Comparison of ENCODE assay signal across 8 mouse cellular contexts in genomic region chr10:36507991-36508546, GRCm38 (mm10). TPM values are rescaled to one million over a fixed set of nuclear protein-coding genes. Genes with fewer than 3 reads are reported as not detected.
DNase-seq lines count a peak whose midpoint lies in the region; ATAC-seq and TF ChIP-seq lines count a peak whose summit lies in the region.

No protein-coding gene starts in this region.

- H3K27ac ChIP-seq in gastrocnemius, adult 2 months, result no peak overlapping the region
- no peak overlapping the region for H3K27ac ChIP-seq in limb, embryonic 14.5 days (replicated peaks; ENCODE audit: low read depth, low read length)

- no peak for TF ChIP-seq POLR2A in limb, embryonic 14.5 days (IDR thresholded peaks at IDR 0.05; ENCODE audit: borderline replicate concordance, extremely low read depth, insufficient read depth, insufficient read length)

- H3K4me2 ChIP-seq in limb, embryonic 14.5 days (replicated peaks; ENCODE audit: low read depth, low read length, severe bottlenecking), result peak overlapping the region; percentile 98

- intact Hi-C loops in gastrocnemius, adult 2 months (cut with DNase I), result no loop called here

- TF ChIP-seq CTCF in gastrocnemius, adult 2 months (IDR thresholded peaks at IDR 0.05), result no peak

- WGBS in limb, embryonic 14.5 days, result under 1% methylated on average over 18 of the region's 18 CpGs

- ATAC-seq in limb, embryonic 14.5 days (ENCODE audit: low FRiP score, low read depth), result no peak

- no peaks in the 10 kb centered on the region for H3K9me3 ChIP-seq in limb, embryonic 14.5 days (ENCODE audit: control insufficient read depth, low read length)

- no peak for DNase-seq in gastrocnemius, adult 2 months
- DNase-seq in gastrocnemius, adult 18-20 months (ENCODE audit: low spot score), result no peak
- peak; percentile 21 to 24 for DNase-seq in right cerebral cortex, postnatal 10 days (ENCODE audit: low spot score in 2 of 2)
- DNase-seq in right cerebral cortex, adult 18-20 months, result no peak
- DNase-seq in limb, embryonic 14.5 days (ENCODE audit: low spot score), result no peak
- no peak for DNase-seq in thymus, postnatal 25 days
- DNase-seq in testis, postnatal 10 days (ENCODE audit: low spot score), result no peak
- no peak for DNase-seq in thymus, postnatal 36 days

- H3K4me3 ChIP-seq in gastrocnemius, adult 2 months, result peak overlapping the region; percentile 76
- H3K4me3 ChIP-seq in limb, embryonic 14.5 days (replicated peaks; ENCODE audit: low read length), result peak overlapping the region; percentile 68

- H3K9ac ChIP-seq in limb, embryonic 14.5 days (ENCODE audit: low read depth, low read length, severe bottlenecking), result no peak overlapping the region; the same call in 1 of the 2 replicates

- no peaks in the 10 kb centered on the region for H3K36me3 ChIP-seq in limb, embryonic 14.5 days (ENCODE audit: control insufficient read depth, insufficient read depth, low read length)

- peaks cover 42% of the 10 kb centered on the region for H3K27me3 ChIP-seq in limb, embryonic 14.5 days (ENCODE audit: control insufficient read depth, insufficient read depth, low read length)

- peaks cover 9% of the 10 kb centered on the region; the same call in 1 of the 2 replicates for H3K4me1 ChIP-seq in limb, embryonic 14.5 days (ENCODE audit: control insufficient read depth, insufficient read depth, low read length)

RNA-seq across cellular contexts. Expression of gene Hs3st5, which starts 1.5 kb away (rescaled TPM):
- total RNA-seq in gastrocnemius, adult 2 months (2021), result 1 to 10 TPM; 5.2 to 8.5 TPM
- 1 to 10 TPM; 6.9 to 9.3 TPM for total RNA-seq in gastrocnemius, adult 18-20 months (2021)
- polyA plus RNA-seq in limb, embryonic 14.5 days (2012; rRNA removed), result 0.96 and 1.3 TPM in 2 replicates
- polyA plus RNA-seq in limb, embryonic 14.5 days (2014; fragmentation: Nextera tagmentation; extraction: Ambion mirVana), result 1.7 and 1.8 TPM in 2 replicates

Comparison
In these comparisons a context has a peak if more than half of its experiments do, and no peak if none do; other contexts are left out.
1. DNase-seq: peak in right cerebral cortex, postnatal 10 days (2 of 2); none in gastrocnemius, adult 2 months (single experiment), gastrocnemius, adult 18-20 months (single experiment), right cerebral cortex, adult 18-20 months (single experiment), limb, embryonic 14.5 days (single experiment), thymus, postnatal 25 days (single experiment), testis, postnatal 10 days (single experiment) and thymus, postnatal 36 days (0 of 2).